Mouse (Mus musculus): ENCODE data around the gene Myog. TPM values are rescaled to one million over a fixed set of nuclear protein-coding genes. Genes with fewer than 3 reads are reported as not detected.

The Myog gene
- polyA plus RNA-seq (2014; fragmentation: Illumina TruSeq; extraction: RNeasy Lipid Tissue Mini Kit (QIAGEN cat#74804); ENCODE audit: low read depth, low replicate concordance): not detected

GRCm38 (mm10) chr1:134289598-134290099, at the start of gene Myog:
Myog (plus strand) TSS chr1:134289989.

GRCm38 (mm10) chr1:134332770-134333271, 43.0 kb downstream of the Myog start, which contains the start of gene Ppfia4:
Ppfia4 (minus strand) TSS chr1:134332928.

Other genes starting within 250 kb of the Myog start
- 15.9 TPM for gene Btg2, start 210.9 kb upstream of the Myog start, polyA plus RNA-seq (2014; fragmentation: Illumina TruSeq; extraction: RNeasy Lipid Tissue Mini Kit (QIAGEN cat#74804); ENCODE audit: low read depth, low replicate concordance)
- gene Chit1, start 178.7 kb upstream of the Myog start, polyA plus RNA-seq (2014; fragmentation: Illumina TruSeq; extraction: RNeasy Lipid Tissue Mini Kit (QIAGEN cat#74804); ENCODE audit: low read depth, low replicate concordance): not detected
- gene Chil1, start 107.8 kb upstream of the Myog start, polyA plus RNA-seq (2014; fragmentation: Illumina TruSeq; extraction: RNeasy Lipid Tissue Mini Kit (QIAGEN cat#74804); ENCODE audit: low read depth, low replicate concordance): 0.45 TPM
- gene Mybph, start 96.5 kb upstream of the Myog start, polyA plus RNA-seq (2014; fragmentation: Illumina TruSeq; extraction: RNeasy Lipid Tissue Mini Kit (QIAGEN cat#74804); ENCODE audit: low read depth, low replicate concordance): not detected
- gene Adora1, start 54.6 kb upstream of the Myog start, polyA plus RNA-seq (2014; fragmentation: Illumina TruSeq; extraction: RNeasy Lipid Tissue Mini Kit (QIAGEN cat#74804); ENCODE audit: low read depth, low replicate concordance): 2.1 TPM
- gene Ppfia4, start 42.9 kb downstream of the Myog start, polyA plus RNA-seq (2014; fragmentation: Illumina TruSeq; extraction: RNeasy Lipid Tissue Mini Kit (QIAGEN cat#74804); ENCODE audit: low read depth, low replicate concordance): not detected
- 115 TPM for gene Tmem183a, start 72.0 kb downstream of the Myog start, polyA plus RNA-seq (2014; fragmentation: Illumina TruSeq; extraction: RNeasy Lipid Tissue Mini Kit (QIAGEN cat#74804); ENCODE audit: low read depth, low replicate concordance)
- not detected for gene 4933406M09Rik, start 96.0 kb downstream of the Myog start, polyA plus RNA-seq (2014; fragmentation: Illumina TruSeq; extraction: RNeasy Lipid Tissue Mini Kit (QIAGEN cat#74804); ENCODE audit: low read depth, low replicate concordance)
- gene Cyb5r1, start 115.6 kb downstream of the Myog start, polyA plus RNA-seq (2014; fragmentation: Illumina TruSeq; extraction: RNeasy Lipid Tissue Mini Kit (QIAGEN cat#74804); ENCODE audit: low read depth, low replicate concordance): 5.2 TPM
- 31.7 TPM for gene Adipor1, start 125.4 kb downstream of the Myog start, polyA plus RNA-seq (2014; fragmentation: Illumina TruSeq; extraction: RNeasy Lipid Tissue Mini Kit (QIAGEN cat#74804); ENCODE audit: low read depth, low replicate concordance)
- gene Klhl12, start 165.5 kb downstream of the Myog start, polyA plus RNA-seq (2014; fragmentation: Illumina TruSeq; extraction: RNeasy Lipid Tissue Mini Kit (QIAGEN cat#74804); ENCODE audit: low read depth, low replicate concordance): 13.3 TPM
- gene Rabif, start 204.7 kb downstream of the Myog start, polyA plus RNA-seq (2014; fragmentation: Illumina TruSeq; extraction: RNeasy Lipid Tissue Mini Kit (QIAGEN cat#74804); ENCODE audit: low read depth, low replicate concordance): 16.3 TPM